In genomic region chr1:162859996-162860605, GRCm38 (mm10) we compare ENCODE assay signal across 8 mouse cellular contexts. TPM values are rescaled to one million over a fixed set of nuclear protein-coding genes. Genes with fewer than 3 reads are reported as not detected.
DNase-seq lines count a peak whose midpoint lies in the region; ATAC-seq and TF ChIP-seq lines count a peak whose summit lies in the region.

No protein-coding gene starts in this region.

- H3K27me3 ChIP-seq in intestine, embryonic 14.5 days (replicated peaks; ENCODE audit: control insufficient read depth, insufficient read depth, low read length) = no peaks in the 10 kb centered on the region
- no peaks in the 10 kb centered on the region for H3K27me3 ChIP-seq in lung, postnatal 0 days (replicated peaks; ENCODE audit: insufficient read depth, low read length)

- no peaks in the 10 kb centered on the region for H3K9me3 ChIP-seq in intestine, embryonic 14.5 days (ENCODE audit: control insufficient read depth, low read length)
- no peaks in the 10 kb centered on the region for H3K9me3 ChIP-seq in lung, postnatal 0 days (ENCODE audit: low read length)

- intact Hi-C loops in left cerebral cortex, postnatal 36 days (cut with DNase I) = no loop called here

- no peak for TF ChIP-seq CTCF in lung, postnatal 0 days (IDR thresholded peaks at IDR 0.05)

- TF ChIP-seq EP300 in lung, postnatal 0 days (IDR thresholded peaks at IDR 0.05) = no peak

- no peak; the same call in 1 of the 2 replicates for ATAC-seq in intestine, embryonic 14.5 days (replicated peaks; ENCODE audit: low FRiP score, low TSS enrichment, low read depth)
- peak; percentile 70 for ATAC-seq in lung, postnatal 0 days
- ATAC-seq in activated CD4-positive, CD25-positive, alpha-beta regulatory T cell, adult 4 months = no peak

- H3K4me3 ChIP-seq in intestine, embryonic 14.5 days (ENCODE audit: low read depth, low read length) = no peak overlapping the region
- H3K4me3 ChIP-seq in lung, postnatal 0 days (ENCODE audit: low read depth, low read length) = no peak overlapping the region

- 72% methylated on average over 9 of the region's 9 CpGs for WGBS in intestine, embryonic 14.5 days
- WGBS in lung, postnatal 0 days = 39% methylated on average over 9 of the region's 9 CpGs

- no peak overlapping the region for H3K27ac ChIP-seq in intestine, embryonic 14.5 days (ENCODE audit: low read depth)
- H3K27ac ChIP-seq in lung, postnatal 0 days (ENCODE audit: low read length) = no peak overlapping the region

- H3K4me2 ChIP-seq in intestine, embryonic 14.5 days (ENCODE audit: low read length) = no peak overlapping the region
- H3K4me2 ChIP-seq in lung, postnatal 0 days (replicated peaks; ENCODE audit: low read depth, low read length) = peak overlapping the region; percentile 51

- peaks cover 6% of the 10 kb centered on the region for H3K4me1 ChIP-seq in intestine, embryonic 14.5 days (replicated peaks; ENCODE audit: control insufficient read depth, insufficient read depth, low read length)
- 0 out of 2 replicates have a peak, but pooled peaks cover 7% of the 10 kb centered on the region for H3K4me1 ChIP-seq in lung, postnatal 0 days (ENCODE audit: insufficient read depth, low read depth, low read length)

- no peaks in the 10 kb centered on the region for H3K36me3 ChIP-seq in intestine, embryonic 14.5 days (ENCODE audit: control insufficient read depth, insufficient read depth, low read length)
- H3K36me3 ChIP-seq in lung, postnatal 0 days (ENCODE audit: insufficient read depth, low read length) = no peaks in the 10 kb centered on the region

- DNase-seq in gastrocnemius, adult 18-20 months (ENCODE audit: low spot score) = peak; percentile 9
- DNase-seq in gastrocnemius, postnatal 25 days = no peak
- DNase-seq in adrenal gland, postnatal 14 days = peak; percentile 62
- DNase-seq in intestine, embryonic 14.5 days (ENCODE audit: low spot score) = peak; percentile 48
- DNase-seq in lung, postnatal 0 days (ENCODE audit: low spot score) = peak; percentile 65
- DNase-seq in embryo, embryonic 11 days = no peak
- no peak for DNase-seq in left cerebral cortex, postnatal 36 days (ENCODE audit: low spot score in 2 of 2)

- H3K9ac ChIP-seq in intestine, embryonic 14.5 days (ENCODE audit: low read length) = no peak overlapping the region
- no peak overlapping the region for H3K9ac ChIP-seq in lung, postnatal 0 days (replicated peaks; ENCODE audit: low read depth)

RNA-seq across cellular contexts. Expression of gene Fmo1, which starts 6.3 kb away (rescaled TPM):
- 10 to 100 TPM in 1 of 2 experiments, 1 to 10 TPM in 1; 8.4 to 11.1 TPM for total RNA-seq in gastrocnemius, adult 18-20 months (2021)
- total RNA-seq in gastrocnemius, postnatal 25 days (2021) = 10 to 100 TPM; 10.4 to 20.2 TPM
- total RNA-seq in adrenal gland, postnatal 14 days (2021) = 264 and 295 TPM in 2 replicates
- polyA plus RNA-seq in intestine, embryonic 14.5 days (2014; fragmentation: Nextera tagmentation; extraction: Ambion mirVana) = 12.4 and 15.2 TPM in 2 replicates
- 86.4 and 103 TPM in 2 replicates for polyA plus RNA-seq in lung, postnatal 0 days (2015; fragmentation: Nextera tagmentation; extraction: Ambion mirVana)
- polyA plus RNA-seq in activated CD4-positive, CD25-positive, alpha-beta regulatory T cell, adult 4 months (2017; shearing (Covaris generic)) = 1 to 10 TPM in 1 of 2 experiments, under 1 TPM in 1; 0.34 to 3.6 TPM
- 10 to 100 TPM; 10.8 to 13.9 TPM for total RNA-seq in left cerebral cortex, postnatal 36 days (2021)

RNA-seq across cellular contexts. Expression of gene Fmo2, which starts 38.4 kb away (rescaled TPM):
- 10 to 100 TPM; 12.2 to 13.8 TPM for total RNA-seq in gastrocnemius, adult 18-20 months (2021)
- 10 to 100 TPM in 1 of 2 experiments, 1 to 10 TPM in 1; 9.1 to 14.6 TPM for total RNA-seq in gastrocnemius, postnatal 25 days (2021)
- total RNA-seq in adrenal gland, postnatal 14 days (2021) = 36.1 and 53.8 TPM in 2 replicates
- polyA plus RNA-seq in intestine, embryonic 14.5 days (2014; fragmentation: Nextera tagmentation; extraction: Ambion mirVana) = 0.22 and 1.5 TPM in 2 replicates
- 266 and 286 TPM in 2 replicates for polyA plus RNA-seq in lung, postnatal 0 days (2015; fragmentation: Nextera tagmentation; extraction: Ambion mirVana)
- polyA plus RNA-seq in activated CD4-positive, CD25-positive, alpha-beta regulatory T cell, adult 4 months (2017; shearing (Covaris generic)) = not detected
- 1 to 10 TPM; 3.2 to 4.0 TPM for total RNA-seq in left cerebral cortex, postnatal 36 days (2021)

RNA-seq across cellular contexts. Expression of gene Fmo4, which starts 46.3 kb away (rescaled TPM):
- under 1 TPM; 0.11 to 0.26 TPM for total RNA-seq in gastrocnemius, adult 18-20 months (2021)
- under 1 TPM in 1 of 2 experiments, not detected in 1; 0.29 TPM for total RNA-seq in gastrocnemius, postnatal 25 days (2021)
- 0.86 and 3.1 TPM in 2 replicates for total RNA-seq in adrenal gland, postnatal 14 days (2021)
- 0.81 and 2.2 TPM in 2 replicates for polyA plus RNA-seq in intestine, embryonic 14.5 days (2014; fragmentation: Nextera tagmentation; extraction: Ambion mirVana)
- polyA plus RNA-seq in lung, postnatal 0 days (2015; fragmentation: Nextera tagmentation; extraction: Ambion mirVana) = 1.6 and 2.5 TPM in 2 replicates
- not detected for polyA plus RNA-seq in activated CD4-positive, CD25-positive, alpha-beta regulatory T cell, adult 4 months (2017; shearing (Covaris generic))
- not detected for total RNA-seq in left cerebral cortex, postnatal 36 days (2021)

Comparison
In these comparisons a context has a peak if more than half of its experiments do, and no peak if none do; other contexts are left out.
1. DNase-seq: peak in gastrocnemius, adult 18-20 months (single experiment), adrenal gland, postnatal 14 days (single experiment), intestine, embryonic 14.5 days (single experiment) and lung, postnatal 0 days (single experiment); none in gastrocnemius, postnatal 25 days (single experiment), embryo, embryonic 11 days (single experiment) and left cerebral cortex, postnatal 36 days (0 of 2).
2. RNA of gene Fmo1, which starts 6.3 kb away (total RNA-seq): 264 to 295 TPM in adrenal gland, postnatal 14 days; 10.4 to 20.2 TPM in gastrocnemius, postnatal 25 days, 10.8 to 13.9 TPM in left cerebral cortex, postnatal 36 days and 8.4 to 11.1 TPM in gastrocnemius, adult 18-20 months; every median in the first group is over 10 times any median in the second.